Mouse (Mus musculus) NIH3T3 (cell line): Measurements from ENCODE around the gene Spock3.
"Not testable (repeated sequence)": the region's sequence is repeated elsewhere in the genome, so short reads cannot be mapped to it uniquely, and the experiment has no call there.

Experiments used
- DNase-seq: peaks from one replicate; pipeline ENCODE4 v3.0.0-alpha.2; 2012; ENCODE audit warnings: low read depth

Gene Spock3

GRCm38 (mm10) chr8:62950709-62951108 lies at the start of gene Spock3:
Gene Spock3, plus strand, starts transcription at chr8:62951009.
- DNase-seq, result no peak

- no peak for DNase-seq
These were observed 645 bp downstream of the Spock3 start for GRCm38 (mm10) chr8:62951173-62952134.

- DNase-seq, result no peak
These were observed 1.7 kb downstream of the Spock3 start for GRCm38 (mm10) chr8:62952481-62952880.

GRCm38 (mm10) chr8:62962608-62963007 lies 11.8 kb downstream of the Spock3 start:
- no peak for DNase-seq

GRCm38 (mm10) chr8:62969802-62970372 lies 19.1 kb downstream of the Spock3 start:
- DNase-seq, result no peak

- no peak for DNase-seq
These were observed 138.2 kb downstream of the Spock3 start for GRCm38 (mm10) chr8:63088984-63089383.

- DNase-seq, result no peak
These were observed 147.4 kb downstream of the Spock3 start for GRCm38 (mm10) chr8:63098200-63098599.

GRCm38 (mm10) chr8:63109761-63110160 lies 159.0 kb downstream of the Spock3 start:
- no peak for DNase-seq

- no peak for DNase-seq
These were observed 162.1 kb downstream of the Spock3 start for GRCm38 (mm10) chr8:63112919-63113318.

GRCm38 (mm10) chr8:63120508-63120907 lies 169.7 kb downstream of the Spock3 start:
- DNase-seq, result no peak

GRCm38 (mm10) chr8:63135406-63135805 lies 184.6 kb downstream of the Spock3 start:
- DNase-seq, result no peak

- DNase-seq, result not testable (repeated sequence)
These were observed 213.1 kb downstream of the Spock3 start for GRCm38 (mm10) chr8:63163861-63164260.

GRCm38 (mm10) chr8:63165326-63165725 lies 214.5 kb downstream of the Spock3 start:
- no peak for DNase-seq

GRCm38 (mm10) chr8:63169956-63170355 lies 219.1 kb downstream of the Spock3 start:
- no peak for DNase-seq

GRCm38 (mm10) chr8:63181272-63181671 lies 230.5 kb downstream of the Spock3 start:
- no peak for DNase-seq

- DNase-seq, result no peak
These were observed 308.1 kb downstream of the Spock3 start for GRCm38 (mm10) chr8:63258812-63259385.

GRCm38 (mm10) chr8:63262516-63262915 lies 311.7 kb downstream of the Spock3 start:
- no peak for DNase-seq

- DNase-seq, result no peak
These were observed 384.6 kb downstream of the Spock3 start for GRCm38 (mm10) chr8:63335366-63335765.

GRCm38 (mm10) chr8:63368580-63368979 lies 417.8 kb downstream of the Spock3 start:
- no peak for DNase-seq

- no peak for DNase-seq
These were observed 446.9 kb downstream of the Spock3 start for GRCm38 (mm10) chr8:63397659-63398058.
